Mouse (Mus musculus): ENCODE data around the gene Wdr62. TPM values are rescaled to one million over a fixed set of nuclear protein-coding genes. Genes with fewer than 3 reads are reported as not detected.

Gene Wdr62
- total RNA-seq, 2 experiments from 2014 or later = 5.5 to 7.4 TPM

Other genes starting within 250 kb of the Wdr62 start
- 1 to 10 TPM; 2.4 to 3.4 TPM for gene Zfp14, start 229.0 kb downstream of the Wdr62 start, total RNA-seq (2021)
- gene Zfp82, start 207.5 kb downstream of the Wdr62 start, total RNA-seq (2021) = 1 to 10 TPM; 4.4 to 5.3 TPM
- not detected for gene Gm26920, start 190.0 kb downstream of the Wdr62 start, total RNA-seq (2021)
- 1 to 10 TPM; 4.8 to 5.6 TPM for gene Zfp566, start 189.9 kb downstream of the Wdr62 start, total RNA-seq (2021)
- gene Zfp260, start 185.6 kb downstream of the Wdr62 start, total RNA-seq (2021) = 10 to 100 TPM; 52.5 to 65.2 TPM
- 1 to 10 TPM; 8.0 to 9.4 TPM for gene Zfp382, start 158.5 kb downstream of the Wdr62 start, total RNA-seq (2021)
- 10 to 100 TPM; 46.2 to 54.5 TPM for gene Zfp146, start 110.7 kb downstream of the Wdr62 start, total RNA-seq (2021)
- gene Cox7a1, start 96.3 kb downstream of the Wdr62 start, total RNA-seq (2021) = 100 to 1,000 TPM; 268 to 275 TPM
- gene Capns1, start 81.6 kb downstream of the Wdr62 start, total RNA-seq (2021) = 100 to 1,000 TPM; 272 to 284 TPM
- 10 to 100 TPM; 91.6 to 94.0 TPM for gene Polr2i, start 48.5 kb downstream of the Wdr62 start, total RNA-seq (2021)
- gene Tbcb, start 48.1 kb downstream of the Wdr62 start, total RNA-seq (2021) = 10 to 100 TPM; 62.5 to 64.9 TPM
- gene Ovol3, start 44.7 kb downstream of the Wdr62 start, total RNA-seq (2021) = under 1 TPM; 0.78 TPM
- under 1 TPM; 0.29 to 0.96 TPM for gene Thap8, start 325 bp downstream of the Wdr62 start, total RNA-seq (2021)
- gene Clip3, start 11.3 kb upstream of the Wdr62 start, total RNA-seq (2021) = 10 to 100 TPM; 29.8 to 42.1 TPM
- gene Alkbh6, start 28.3 kb upstream of the Wdr62 start, total RNA-seq (2021) = 10 to 100 TPM; 25.0 to 26.5 TPM
- gene Syne4, start 34.4 kb upstream of the Wdr62 start, total RNA-seq (2021) = 1 to 10 TPM; 2.5 to 3.8 TPM
- gene E130208F15Rik, start 41.3 kb upstream of the Wdr62 start, total RNA-seq (2021) = 1 to 10 TPM; 1.2 to 1.4 TPM
- gene Sdhaf1, start 43.5 kb upstream of the Wdr62 start, total RNA-seq (2021) = 10 to 100 TPM; 12.0 to 13.2 TPM
- gene Lrfn3, start 82.4 kb upstream of the Wdr62 start, total RNA-seq (2021) = 1 to 10 TPM; 3.3 to 3.8 TPM
- 10 to 100 TPM; 24.9 to 33.3 TPM for gene Tyrobp, start 133.3 kb upstream of the Wdr62 start, total RNA-seq (2021)
- gene Hcst, start 139.4 kb upstream of the Wdr62 start, total RNA-seq (2021) = under 1 TPM in 1 of 2 experiments, not detected in 1; 0.74 TPM
- gene Nfkbid, start 141.3 kb upstream of the Wdr62 start, total RNA-seq (2021) = under 1 TPM; 0.56 to 0.67 TPM
- 1 to 10 TPM; 3.5 to 4.2 TPM for gene Aplp1, start 165.1 kb upstream of the Wdr62 start, total RNA-seq (2021)
- gene Kirrel2, start 177.3 kb upstream of the Wdr62 start, total RNA-seq (2021) = under 1 TPM; 0.39 to 0.93 TPM
- not detected for gene Nphs1, start 177.9 kb upstream of the Wdr62 start, total RNA-seq (2021)
- under 1 TPM in 1 of 2 experiments, not detected in 1; 0.44 TPM for gene Prodh2, start 213.2 kb upstream of the Wdr62 start, total RNA-seq (2021)

All from gastrocnemius, postnatal 4 days (tissue).